In genomic region chr14:55873714-55874683, GRCm38 (mm10) we compare ENCODE assay signal across 8 mouse cellular contexts. TPM values are rescaled to one million over a fixed set of nuclear protein-coding genes. Genes with fewer than 3 reads are reported as not detected.
DNase-seq lines count a peak whose midpoint lies in the region; ATAC-seq and TF ChIP-seq lines count a peak whose summit lies in the region.

No protein-coding gene starts in this region.

- WGBS in hindbrain, embryonic 16.5 days: 15% methylated on average over 30 of the region's 30 CpGs

- H3K4me2 ChIP-seq in hindbrain, embryonic 16.5 days (ENCODE audit: low read length): peak overlapping the region; percentile 45

- intact Hi-C loops in gastrocnemius, adult 2 months (cut with DNase I): loop anchor here (1.0 kb wide), 1 partner anchor 44 kb away; no protein-coding TSS in a partner anchor

- H3K27me3 ChIP-seq in hindbrain, embryonic 16.5 days (replicated peaks; ENCODE audit: control insufficient read depth, insufficient read depth, low read length): no peaks in the 10 kb centered on the region

- ATAC-seq in hindbrain, embryonic 16.5 days: peak; percentile 55

- H3K4me1 ChIP-seq in hindbrain, embryonic 16.5 days (ENCODE audit: control insufficient read depth, insufficient read depth, low read depth, low read length): peaks cover 9% of the 10 kb centered on the region

- H3K27ac ChIP-seq in gastrocnemius, adult 2 months: no peak overlapping the region
- peak overlapping the region; percentile 64; the same call in 1 of the 2 replicates for H3K27ac ChIP-seq in hindbrain, embryonic 16.5 days (ENCODE audit: low read depth, low read length)

- peak; percentile 99; the same call in 1 of the 2 replicates for TF ChIP-seq CTCF in gastrocnemius, adult 2 months (IDR thresholded peaks at IDR 0.05)

- peak overlapping the region; percentile 48; the same call in 1 of the 2 replicates for H3K9ac ChIP-seq in hindbrain, embryonic 16.5 days (ENCODE audit: low read depth, low read length)

- peak overlapping the region; percentile 62 for H3K4me3 ChIP-seq in gastrocnemius, adult 2 months
- H3K4me3 ChIP-seq in hindbrain, embryonic 16.5 days (ENCODE audit: low read length): peak overlapping the region; percentile 27

- peaks cover 32% of the 10 kb centered on the region for H3K36me3 ChIP-seq in hindbrain, embryonic 16.5 days (ENCODE audit: control insufficient read depth, insufficient read depth, low read length)

- no peaks in the 10 kb centered on the region for H3K9me3 ChIP-seq in hindbrain, embryonic 16.5 days (ENCODE audit: control insufficient read depth, low read length)

- peak; percentile 85 for DNase-seq in ZHBTc4 (ENCODE audit: low read depth, low spot score)
- DNase-seq in cerebellum, postnatal 25 days: peak; percentile 95 to 96
- DNase-seq in gastrocnemius, adult 2 months: peak; percentile 79
- peak; percentile 51 for DNase-seq in left cerebral cortex, adult 11 months (ENCODE audit: low spot score)
- DNase-seq in lung, postnatal 36 days: peak; percentile 83
- peak; percentile 53 for DNase-seq in right cerebral cortex, adult 18-20 months
- DNase-seq in urinary bladder, postnatal 14 days (ENCODE audit: low spot score): peak; percentile 75

RNA-seq across cellular contexts. Expression of gene Cbln3, which starts 10.2 kb away (rescaled TPM):
- total RNA-seq in gastrocnemius, adult 2 months (2021): not detected
- 0.35 and 0.56 TPM in 2 replicates for polyA plus RNA-seq in hindbrain, embryonic 16.5 days (2015; fragmentation: Nextera tagmentation; extraction: Ambion mirVana)

RNA-seq across cellular contexts. Expression of gene Khnyn, which starts 10.7 kb away (rescaled TPM):
- 1 to 10 TPM; 6.4 to 8.1 TPM for total RNA-seq in gastrocnemius, adult 2 months (2021)
- 9.1 and 11.4 TPM in 2 replicates for polyA plus RNA-seq in hindbrain, embryonic 16.5 days (2015; fragmentation: Nextera tagmentation; extraction: Ambion mirVana)

RNA-seq across cellular contexts. Expression of gene Nynrin, which starts 20.2 kb away (rescaled TPM):
- total RNA-seq in gastrocnemius, adult 2 months (2021): 1 to 10 TPM; 1.6 to 2.0 TPM
- 8.4 and 13.7 TPM in 2 replicates for polyA plus RNA-seq in hindbrain, embryonic 16.5 days (2015; fragmentation: Nextera tagmentation; extraction: Ambion mirVana)

RNA-seq across cellular contexts. Expression of gene Sdr39u1, which starts 26.1 kb away (rescaled TPM):
- 100 to 1,000 TPM; 113 to 127 TPM for total RNA-seq in gastrocnemius, adult 2 months (2021)
- 163 and 175 TPM in 2 replicates for polyA plus RNA-seq in hindbrain, embryonic 16.5 days (2015; fragmentation: Nextera tagmentation; extraction: Ambion mirVana)

RNA-seq across cellular contexts. Expression of gene Nfatc4, which starts 51.1 kb away (rescaled TPM):
- total RNA-seq in gastrocnemius, adult 2 months (2021): 1 to 10 TPM; 3.4 to 3.8 TPM
- polyA plus RNA-seq in hindbrain, embryonic 16.5 days (2015; fragmentation: Nextera tagmentation; extraction: Ambion mirVana): 6.5 and 11.9 TPM in 2 replicates
